Mouse (Mus musculus) small intestine, adult 2 months (tissue): ENCODE data around the gene Slc16a3. TPM values are rescaled to one million over a fixed set of nuclear protein-coding genes. Genes with fewer than 3 reads are reported as not detected.

Experiments
- H3K27ac ChIP-seq: fragments of 200-500 bp; 2 replicates; pipeline ENCODE4 v1.5.1; 2012; ENCODE audit warnings: low read depth, low read length, control low read depth, inconsistent platforms; ENCODE audit not compliant: insufficient read depth
- H3K27me3 ChIP-seq: fragments of 200-500 bp; 2 replicates; pipeline ENCODE4 v1.6.1; 2012; ENCODE audit warnings: mild to moderate bottlenecking, moderate library complexity, low read length, inconsistent platforms; ENCODE audit not compliant: control insufficient read depth, insufficient read depth
- H3K36me3 ChIP-seq: fragments of 200-500 bp; 2 replicates; pipeline ENCODE4 v1.6.1; 2012; ENCODE audit warnings: mild to moderate bottlenecking, low read length, control low read depth, inconsistent platforms; ENCODE audit not compliant: control insufficient read depth, insufficient read depth
- H3K4me1 ChIP-seq: fragments of 200-500 bp; 2 replicates; pipeline ENCODE4 v1.6.1; 2012; ENCODE audit warnings: low read length, inconsistent platforms, mixed read lengths; ENCODE audit not compliant: control insufficient read depth, insufficient read depth, insufficient read length
- H3K4me3 ChIP-seq: fragments of 200-500 bp; 2 replicates; pipeline ENCODE4 v1.5.1; 2012; ENCODE audit warnings: low read depth, mild to moderate bottlenecking, control low read depth, inconsistent platforms, low read length, moderate library complexity
- CTCF ChIP-seq: fragments of 200-500 bp; IDR thresholded peaks from 2 replicates; pipeline ENCODE4 v1.5.1; 2012; ENCODE audit warnings: low read depth, mild to moderate bottlenecking, control low read depth, inconsistent platforms, low read length, moderate library complexity, mixed read lengths; ENCODE audit not compliant: insufficient replicate concordance, insufficient read length; ENCODE audit errors: extremely low read depth
- POLR2A ChIP-seq: fragments of 200-500 bp; IDR thresholded peaks from 2 replicates; pipeline ENCODE4 v1.6.1; 2012; ENCODE audit warnings: low read depth, mild to moderate bottlenecking, control low read depth, inconsistent platforms, low read length, moderate library complexity
- WGBS: fragments of 180-500 bp; shearing (Covaris S2); methylation state at CpG from one replicate; pipeline ENCODE4 v1.1.7; 2018; 5-methylcytosine and 5-hydroxymethylcytosine counted together
- polyA plus RNA-seq: library from polyadenylated mRNA; depleted of rRNA; stranded (reverse); fragments of >200 nt; gene quantifications from 2 replicates; pipeline ENCODE4 v1.2.3, GENCODE M21; 2012; rRNA removed

The Slc16a3 gene
- polyA plus RNA-seq, 1 experiment, result 68.9 TPM

DNA sequence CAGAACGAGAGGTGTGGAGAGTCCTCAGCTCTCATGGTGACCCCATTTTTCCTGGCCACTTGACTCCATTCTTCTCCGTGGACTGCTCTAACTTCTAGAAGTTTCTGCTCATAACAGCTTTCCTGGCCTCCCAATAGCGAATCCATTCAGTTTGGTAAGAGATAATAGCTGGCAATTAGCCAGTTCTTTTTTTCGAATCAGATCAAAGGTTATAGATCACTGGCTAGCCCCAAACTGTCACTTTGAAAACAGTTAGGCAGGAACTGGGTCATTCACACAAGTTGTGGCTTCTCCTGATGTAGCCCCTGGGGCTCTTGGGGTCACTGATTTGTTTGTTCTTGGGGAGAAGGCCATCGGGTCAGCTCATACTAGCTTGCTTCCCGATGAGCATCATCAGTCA lies 46.5 kb downstream of the Slc16a3 start:
- Histone ChIP-seq H3K36me3 (no peaks in the 10 kb centered on the region), H3K27me3 (no peaks in the 10 kb centered on the region), H3K4me3 (no peak overlapping the region), H3K27ac (peak overlapping the region; percentile 43; the same call in 1 of the 2 replicates), H3K4me1 (peaks cover 35% of the 10 kb centered on the region)
- TF ChIP-seq CTCF (no peak), POLR2A (no peak)
- 30% methylated on average over 6 of the region's 6 CpGs for WGBS

DNA sequence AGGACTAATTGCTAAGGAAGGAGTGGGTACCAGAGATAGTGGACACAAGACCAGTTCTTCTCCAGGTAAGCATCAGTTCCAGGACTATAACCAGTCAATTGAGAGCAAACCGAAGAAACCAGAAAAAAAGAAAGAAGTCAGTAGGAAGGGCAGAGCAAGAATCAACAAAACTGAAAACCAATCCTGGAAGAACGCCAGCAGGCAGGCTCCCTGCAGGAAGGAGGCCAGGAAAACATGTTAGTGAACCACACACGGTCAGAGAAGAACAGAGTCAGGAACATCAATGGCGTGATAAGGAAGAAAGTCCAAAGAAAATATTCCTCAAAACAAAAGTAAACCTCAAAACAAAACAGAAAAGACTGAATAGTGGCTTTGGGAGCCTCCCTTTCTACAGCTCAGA lies 53.7 kb downstream of the Slc16a3 start:
- Histone ChIP-seq H3K4me1 (peaks cover 4% of the 10 kb centered on the region), H3K27ac (0 out of 2 replicates have a peak overlapping the region, but pooled peaks have one; percentile 18), H3K27me3 (no peaks in the 10 kb centered on the region), H3K36me3 (no peaks in the 10 kb centered on the region), H3K4me3 (no peak overlapping the region)
- TF ChIP-seq POLR2A (no peak), CTCF (no peak)
- 13% methylated on average over 4 of the region's 4 CpGs for WGBS

DNA sequence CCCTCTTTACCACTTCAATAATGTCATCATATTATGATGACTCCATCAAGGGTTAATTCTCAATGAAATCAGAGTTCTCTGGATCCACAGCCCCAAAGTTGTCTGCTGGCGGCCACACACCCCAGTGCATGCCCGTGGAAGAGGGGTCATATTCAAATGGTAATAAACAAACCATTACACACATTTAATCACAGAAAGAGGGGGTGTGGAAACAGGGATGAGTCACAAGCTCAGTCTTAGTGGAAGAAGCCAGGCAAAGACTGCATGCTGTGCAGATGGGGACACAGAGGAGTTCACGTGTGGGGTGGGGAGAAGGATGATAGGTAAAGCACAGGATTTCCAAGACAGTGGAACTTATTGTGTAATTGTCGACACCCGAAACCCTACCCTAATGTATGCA lies 56.0 kb downstream of the Slc16a3 start:
- 47% methylated on average over 5 of the region's 5 CpGs for WGBS
- H3K4me1 ChIP-seq, result peaks cover 4% of the 10 kb centered on the region
- no peak overlapping the region for H3K4me3 ChIP-seq
- TF ChIP-seq CTCF, result no peak
- no peak for TF ChIP-seq POLR2A
- H3K36me3 ChIP-seq, result no peaks in the 10 kb centered on the region
- H3K27ac ChIP-seq, result no peak overlapping the region
- no peaks in the 10 kb centered on the region for H3K27me3 ChIP-seq

DNA sequence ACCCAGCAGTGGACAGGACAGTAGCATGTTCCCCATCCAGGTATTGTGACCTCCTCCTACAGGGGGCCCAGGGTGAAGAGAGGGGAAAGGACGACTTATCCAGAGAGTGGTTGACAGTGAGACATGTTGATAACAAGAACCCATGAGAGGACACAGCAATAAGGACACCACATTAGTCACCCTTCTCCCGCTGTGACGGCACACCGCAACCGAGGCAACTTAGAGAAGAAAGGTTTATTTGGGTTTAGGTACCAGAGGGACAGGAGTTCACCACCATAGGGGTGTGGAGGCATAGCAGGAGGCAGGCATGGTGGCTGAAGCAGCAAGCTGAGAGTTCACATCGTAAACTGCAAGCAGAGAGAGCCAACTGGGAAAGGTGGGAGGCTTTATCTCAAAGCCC lies 57.9 kb downstream of the Slc16a3 start:
- no peak overlapping the region for H3K4me3 ChIP-seq
- no peaks in the 10 kb centered on the region for H3K27me3 ChIP-seq
- H3K27ac ChIP-seq, result no peak overlapping the region
- TF ChIP-seq CTCF (no peak), POLR2A (no peak)
- H3K4me1 ChIP-seq, result peaks cover 6% of the 10 kb centered on the region
- 76% methylated on average over 6 of the region's 6 CpGs for WGBS
- no peaks in the 10 kb centered on the region for H3K36me3 ChIP-seq

DNA sequence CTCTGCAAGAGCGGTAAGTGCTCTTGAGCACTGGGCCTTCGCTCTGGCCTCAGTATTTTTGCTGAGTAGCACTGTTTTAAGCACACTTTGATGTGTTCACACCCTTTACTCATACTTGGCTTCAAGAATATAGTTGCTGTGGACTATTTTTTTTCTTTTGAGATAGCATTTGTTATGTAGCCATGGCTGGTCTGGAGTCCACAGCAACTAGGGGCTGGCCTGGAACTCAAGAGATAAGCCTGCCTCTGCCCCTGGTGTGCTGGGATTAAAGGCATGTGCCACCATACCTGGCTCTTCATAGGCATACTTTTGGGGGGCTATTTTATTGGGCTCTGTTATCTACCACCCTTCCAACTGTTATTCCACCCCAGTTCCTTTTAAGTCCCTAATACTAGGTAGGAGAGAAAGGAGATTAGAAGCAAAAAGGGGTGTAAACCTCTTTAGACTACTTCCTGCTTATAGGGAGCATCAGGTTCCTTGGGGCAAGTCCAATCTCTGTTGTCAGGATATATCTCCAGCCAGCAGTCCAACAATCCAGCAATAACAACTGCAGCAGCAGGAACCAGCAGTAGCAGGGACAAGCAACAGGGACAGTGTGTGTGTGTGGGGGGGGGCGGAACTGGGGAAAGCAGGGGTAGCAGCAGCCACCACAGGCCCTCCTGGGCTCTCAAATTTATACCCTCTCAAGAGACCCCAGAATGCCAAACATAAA lies 61.9 kb downstream of the Slc16a3 start:
- Histone ChIP-seq H3K27me3 (no peaks in the 10 kb centered on the region), H3K4me1 (peaks cover 5% of the 10 kb centered on the region; the same call in 1 of the 2 replicates), H3K36me3 (no peaks in the 10 kb centered on the region), H3K27ac (no peak overlapping the region), H3K4me3 (no peak overlapping the region)
- 82% methylated on average over 3 of the region's 3 CpGs for WGBS
- TF ChIP-seq CTCF (no peak), POLR2A (no peak)

Other genes starting within 250 kb of the Slc16a3 start
- gene Cenpx, start 234.7 kb upstream of the Slc16a3 start, polyA plus RNA-seq, result 38.4 and 46.2 TPM in 2 replicates
- gene Lrrc45, start 234.6 kb upstream of the Slc16a3 start, polyA plus RNA-seq, result 22.0 and 23.9 TPM in 2 replicates
- 4.1 and 5.1 TPM in 2 replicates for gene Rac3, start 227.0 kb upstream of the Slc16a3 start, polyA plus RNA-seq
- gene Dcxr, start 221.2 kb upstream of the Slc16a3 start, polyA plus RNA-seq, result 102 and 127 TPM in 2 replicates
- gene Cbr2, start 216.4 kb upstream of the Slc16a3 start, polyA plus RNA-seq, result 1.2 and 11.4 TPM in 2 replicates
- 1.4 and 58.5 TPM in 2 replicates for gene Hmga1b, start 185.7 kb upstream of the Slc16a3 start, polyA plus RNA-seq
- 41.0 and 90.5 TPM in 2 replicates for gene Rfng, start 164.3 kb upstream of the Slc16a3 start, polyA plus RNA-seq
- gene Gps1, start 164.2 kb upstream of the Slc16a3 start, polyA plus RNA-seq, result 57.5 and 86.4 TPM in 2 replicates
- gene Dus1l, start 152.1 kb upstream of the Slc16a3 start, polyA plus RNA-seq, result 24.1 and 29.0 TPM in 2 replicates
- gene Fasn, start 123.9 kb upstream of the Slc16a3 start, polyA plus RNA-seq, result 151 and 154 TPM in 2 replicates
- 0.43 and 0.84 TPM in 2 replicates for gene Ccdc57, start 15.6 kb upstream of the Slc16a3 start, polyA plus RNA-seq
- 26.5 and 60.8 TPM in 2 replicates for gene Csnk1d, start 42.9 kb downstream of the Slc16a3 start, polyA plus RNA-seq
- 41.0 and 57.7 TPM in 2 replicates for gene Cd7, start 90.9 kb downstream of the Slc16a3 start, polyA plus RNA-seq
- gene Sectm1b, start 115.1 kb downstream of the Slc16a3 start, polyA plus RNA-seq, result 152 and 325 TPM in 2 replicates
- 1.4 and 4.1 TPM in 2 replicates for gene Sectm1a, start 132.7 kb downstream of the Slc16a3 start, polyA plus RNA-seq
- gene Tex19.2, start 170.2 kb downstream of the Slc16a3 start, polyA plus RNA-seq, result 0.05 TPM in 1 of 2 replicates, not detected in the other
- not detected in 2 replicates for gene Tex19.1, start 197.7 kb downstream of the Slc16a3 start, polyA plus RNA-seq
- not detected in 2 replicates for gene Uts2r, start 211.8 kb downstream of the Slc16a3 start, polyA plus RNA-seq